15 mouse cellular contexts compared by ENCODE assay signal in the genomic region with DNA sequence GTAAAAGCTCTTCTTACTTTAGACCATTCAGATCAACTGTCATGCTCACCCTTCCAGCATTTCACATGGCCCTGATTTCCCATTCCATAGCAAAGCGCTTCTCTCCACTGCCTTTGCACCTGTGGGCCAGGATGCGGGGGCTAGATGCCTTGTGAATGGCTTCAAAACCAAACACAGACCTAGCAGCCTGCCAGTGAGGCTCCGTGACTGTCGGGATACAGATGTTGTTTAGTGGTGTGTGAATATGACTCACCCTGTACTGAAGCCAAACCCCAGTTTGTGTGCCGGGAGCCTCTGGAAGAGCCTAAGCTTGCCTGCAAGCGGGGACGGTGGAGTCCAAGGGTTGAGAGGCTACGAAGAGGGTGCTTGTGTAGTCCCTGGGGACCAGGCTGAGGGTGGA. TPM values are rescaled to one million over a fixed set of nuclear protein-coding genes. Genes with fewer than 3 reads are reported as not detected.
A peak's percentile ranks its signal among the peaks of the same experiment; 100 is the strongest.
DNase-seq lines count a peak whose midpoint lies in the region; ATAC-seq and TF ChIP-seq lines count a peak whose summit lies in the region.
"Had no signal": no experiment of that assay in that cellular context is flagged by ENCODE, and none has a peak within 500 bp of the region (broad histone marks: within the 10 kb centered on the region; RNA-seq: fewer than 3 reads in every experiment).

No protein-coding gene starts in this region.

- H3K4me2 ChIP-seq in limb, embryonic 15.5 days = no peak overlapping the region
- H3K4me2 ChIP-seq in intestine, embryonic 16.5 days (ENCODE audit: low read depth, low read length) = no peak overlapping the region
- H3K4me2 ChIP-seq in stomach, postnatal 0 days (replicated peaks; ENCODE audit: low read depth) = no peak overlapping the region
- H3K4me2 ChIP-seq: forebrain, embryonic 15.5 days; limb, embryonic 12.5 days; midbrain, embryonic 12.5 days; neural tube, embryonic 12.5 days had no signal

- no peak overlapping the region for H3K27ac ChIP-seq in limb, embryonic 15.5 days
- no peak overlapping the region for H3K27ac ChIP-seq in limb, embryonic 10.5 days
- no peak overlapping the region for H3K27ac ChIP-seq in intestine, embryonic 16.5 days (ENCODE audit: low read length)
- no peak overlapping the region for H3K27ac ChIP-seq in stomach, postnatal 0 days (replicated peaks)
- H3K27ac ChIP-seq: forebrain, embryonic 15.5 days; hindbrain, postnatal 0 days; kidney, postnatal 0 days; limb, embryonic 12.5 days; midbrain, embryonic 12.5 days; neural tube, embryonic 12.5 days had no signal

- no peak overlapping the region for H3K4me3 ChIP-seq in limb, embryonic 15.5 days
- no peak overlapping the region for H3K4me3 ChIP-seq in limb, embryonic 10.5 days
- H3K4me3 ChIP-seq in intestine, embryonic 16.5 days (ENCODE audit: low read length) = no peak overlapping the region
- H3K4me3 ChIP-seq in stomach, postnatal 0 days (ENCODE audit: low read depth, low read length) = no peak overlapping the region
- H3K4me3 ChIP-seq: forebrain, embryonic 15.5 days; limb, embryonic 12.5 days; midbrain, embryonic 12.5 days; neural tube, embryonic 12.5 days had no signal

- no peak for TF ChIP-seq EP300 in stomach, postnatal 0 days (optimal IDR thresholded peaks at IDR 0.05)

- H3K27me3 ChIP-seq in limb, embryonic 15.5 days = no peaks in the 10 kb centered on the region
- no peaks in the 10 kb centered on the region for H3K27me3 ChIP-seq in limb, embryonic 10.5 days (ENCODE audit: low read depth, poor library complexity, severe bottlenecking)
- no peaks in the 10 kb centered on the region for H3K27me3 ChIP-seq in intestine, embryonic 16.5 days (replicated peaks; ENCODE audit: control insufficient read depth, insufficient read depth, low read length)
- H3K27me3 ChIP-seq in stomach, postnatal 0 days (ENCODE audit: control insufficient read depth, insufficient read depth, low read length) = no peaks in the 10 kb centered on the region
- H3K27me3 ChIP-seq: forebrain, embryonic 15.5 days; limb, embryonic 12.5 days; midbrain, embryonic 12.5 days; neural tube, embryonic 12.5 days had no signal

- no peak for TF ChIP-seq CTCF in stomach, postnatal 0 days (IDR thresholded peaks at IDR 0.05; ENCODE audit: low read depth)

- 57% methylated on average over 8 of the region's 8 CpGs for WGBS in limb, embryonic 15.5 days
- WGBS in limb, embryonic 10.5 days = 92% methylated on average over 8 of the region's 8 CpGs
- 72% methylated on average over 8 of the region's 8 CpGs for WGBS in intestine, embryonic 16.5 days
- 55% methylated on average over 8 of the region's 8 CpGs for WGBS in stomach, postnatal 0 days

- 0 out of 2 replicates have a peak, but pooled peaks cover 13% of the 10 kb centered on the region for H3K4me1 ChIP-seq in limb, embryonic 15.5 days
- peaks cover 28% of the 10 kb centered on the region for H3K4me1 ChIP-seq in limb, embryonic 10.5 days
- peaks cover 9% of the 10 kb centered on the region for H3K4me1 ChIP-seq in intestine, embryonic 16.5 days (ENCODE audit: control insufficient read depth, insufficient read depth, low read length)
- H3K4me1 ChIP-seq in stomach, postnatal 0 days (replicated peaks; ENCODE audit: control insufficient read depth, insufficient read depth) = no peaks in the 10 kb centered on the region
- H3K4me1 ChIP-seq: forebrain, embryonic 15.5 days; midbrain, embryonic 12.5 days; neural tube, embryonic 12.5 days had no signal

- no peak overlapping the region for H3K9ac ChIP-seq in limb, embryonic 15.5 days
- no peak overlapping the region for H3K9ac ChIP-seq in intestine, embryonic 16.5 days (ENCODE audit: low read depth, low read length)
- H3K9ac ChIP-seq in stomach, postnatal 0 days (ENCODE audit: low read length) = no peak overlapping the region
- H3K9ac ChIP-seq: forebrain, embryonic 15.5 days; limb, embryonic 12.5 days; midbrain, embryonic 12.5 days; neural tube, embryonic 12.5 days had no signal

- DNase-seq in limb, embryonic 10.5 days (ENCODE audit: low spot score) = no peak
- DNase-seq in adipocyte (ENCODE audit: low spot score) = peak; percentile 81
- peak; percentile 26 for DNase-seq in right cerebral cortex, postnatal 14 days
- no peak for DNase-seq in stomach, postnatal 0 days (ENCODE audit: low spot score)
- DNase-seq in retina, postnatal 1 day = no peak
- DNase-seq: adrenal gland, postnatal 25 days had no signal

- 0 out of 2 replicates have a peak, but pooled peaks have one; percentile 31 for ATAC-seq in limb, embryonic 15.5 days (ENCODE audit: insufficient number of reproducible peaks, low FRiP score, low TSS enrichment, low read depth)
- peak; percentile 34; the same call in 1 of the 2 replicates for ATAC-seq in intestine, embryonic 16.5 days
- no peak for ATAC-seq in stomach, postnatal 0 days (ENCODE audit: low FRiP score, low TSS enrichment)
- ATAC-seq: forebrain, embryonic 15.5 days; hindbrain, postnatal 0 days; lung, postnatal 0 days had no signal

- no peaks in the 10 kb centered on the region for H3K9me3 ChIP-seq in limb, embryonic 15.5 days
- H3K9me3 ChIP-seq in limb, embryonic 10.5 days (replicated peaks) = no peaks in the 10 kb centered on the region
- H3K9me3 ChIP-seq in intestine, embryonic 16.5 days (ENCODE audit: control insufficient read depth, low read length) = no peaks in the 10 kb centered on the region
- no peaks in the 10 kb centered on the region for H3K9me3 ChIP-seq in stomach, postnatal 0 days (ENCODE audit: control insufficient read depth, low read length)
- H3K9me3 ChIP-seq: forebrain, embryonic 15.5 days; limb, embryonic 12.5 days; midbrain, embryonic 12.5 days; neural tube, embryonic 12.5 days had no signal

- peaks cover 9% of the 10 kb centered on the region; the same call in 1 of the 2 replicates for H3K36me3 ChIP-seq in limb, embryonic 15.5 days
- H3K36me3 ChIP-seq in limb, embryonic 10.5 days = peaks cover 12% of the 10 kb centered on the region; the same call in 1 of the 2 replicates
- no peaks in the 10 kb centered on the region for H3K36me3 ChIP-seq in intestine, embryonic 16.5 days (ENCODE audit: control insufficient read depth, insufficient read depth, low read length)
- no peaks in the 10 kb centered on the region for H3K36me3 ChIP-seq in stomach, postnatal 0 days (ENCODE audit: control insufficient read depth, insufficient read depth, low read length)
- H3K36me3 ChIP-seq: forebrain, embryonic 15.5 days; neural tube, embryonic 12.5 days had no signal

RNA-seq across cellular contexts. Expression of a gene that starts 21.6 kb away (rescaled TPM):
- 119 and 122 TPM in 2 replicates for polyA plus RNA-seq in limb, embryonic 15.5 days (2015; fragmentation: Nextera tagmentation; extraction: Ambion mirVana)
- polyA plus RNA-seq in limb, embryonic 10.5 days (2016; fragmentation: Nextera tagmentation; extraction: Ambion mirVana) = 0.94 and 1.1 TPM in 2 replicates
- polyA plus RNA-seq in intestine, embryonic 16.5 days (2015; fragmentation: Nextera tagmentation; extraction: Ambion mirVana) = 21.8 and 23.2 TPM in 2 replicates
- 15.3 and 16.2 TPM in 2 replicates for polyA plus RNA-seq in stomach, postnatal 0 days (2015; fragmentation: Nextera tagmentation; extraction: Ambion mirVana)

Comparison
In these comparisons a context has a peak if more than half of its experiments do, and no peak if none do; other contexts are left out.
1. DNase-seq: peak in adipocyte (single experiment) and right cerebral cortex, postnatal 14 days (single experiment); none in limb, embryonic 10.5 days (single experiment), stomach, postnatal 0 days (single experiment) and retina, postnatal 1 day (single experiment).